Mouse (Mus musculus) small intestine, adult 2 months (tissue): ENCODE data around the gene Hes3. TPM values are rescaled to one million over a fixed set of nuclear protein-coding genes. Genes with fewer than 3 reads are reported as not detected.
A peak's percentile ranks its signal among the peaks of the same experiment; 100 is the strongest.

Experiments used
- H3K27ac ChIP-seq: fragments of 200-500 bp; 2 replicates; pipeline ENCODE4 v1.5.1; 2012; ENCODE audit warnings: low read depth, low read length, control low read depth, inconsistent platforms; ENCODE audit not compliant: insufficient read depth
- H3K27me3 ChIP-seq: fragments of 200-500 bp; 2 replicates; pipeline ENCODE4 v1.6.1; 2012; ENCODE audit warnings: mild to moderate bottlenecking, moderate library complexity, low read length, inconsistent platforms; ENCODE audit not compliant: control insufficient read depth, insufficient read depth
- H3K36me3 ChIP-seq: fragments of 200-500 bp; 2 replicates; pipeline ENCODE4 v1.6.1; 2012; ENCODE audit warnings: mild to moderate bottlenecking, low read length, control low read depth, inconsistent platforms; ENCODE audit not compliant: control insufficient read depth, insufficient read depth
- H3K4me1 ChIP-seq: fragments of 200-500 bp; 2 replicates; pipeline ENCODE4 v1.6.1; 2012; ENCODE audit warnings: low read length, inconsistent platforms, mixed read lengths; ENCODE audit not compliant: control insufficient read depth, insufficient read depth, insufficient read length
- H3K4me3 ChIP-seq: fragments of 200-500 bp; 2 replicates; pipeline ENCODE4 v1.5.1; 2012; ENCODE audit warnings: low read depth, mild to moderate bottlenecking, control low read depth, inconsistent platforms, low read length, moderate library complexity
- CTCF ChIP-seq: fragments of 200-500 bp; IDR thresholded peaks from 2 replicates; pipeline ENCODE4 v1.5.1; 2012; ENCODE audit warnings: low read depth, mild to moderate bottlenecking, control low read depth, inconsistent platforms, low read length, moderate library complexity, mixed read lengths; ENCODE audit not compliant: insufficient replicate concordance, insufficient read length; ENCODE audit errors: extremely low read depth
- POLR2A ChIP-seq: fragments of 200-500 bp; IDR thresholded peaks from 2 replicates; pipeline ENCODE4 v1.6.1; 2012; ENCODE audit warnings: low read depth, mild to moderate bottlenecking, control low read depth, inconsistent platforms, low read length, moderate library complexity
- WGBS: fragments of 180-500 bp; shearing (Covaris S2); methylation state at CpG from one replicate; pipeline ENCODE4 v1.1.7; 2018; 5-methylcytosine and 5-hydroxymethylcytosine counted together
- polyA plus RNA-seq: library from polyadenylated mRNA; depleted of rRNA; stranded (reverse); fragments of >200 nt; gene quantifications from 2 replicates; pipeline ENCODE4 v1.2.3, GENCODE M21; 2012

Hes3 gene
- polyA plus RNA-seq, 1 experiment: not detected

DNA sequence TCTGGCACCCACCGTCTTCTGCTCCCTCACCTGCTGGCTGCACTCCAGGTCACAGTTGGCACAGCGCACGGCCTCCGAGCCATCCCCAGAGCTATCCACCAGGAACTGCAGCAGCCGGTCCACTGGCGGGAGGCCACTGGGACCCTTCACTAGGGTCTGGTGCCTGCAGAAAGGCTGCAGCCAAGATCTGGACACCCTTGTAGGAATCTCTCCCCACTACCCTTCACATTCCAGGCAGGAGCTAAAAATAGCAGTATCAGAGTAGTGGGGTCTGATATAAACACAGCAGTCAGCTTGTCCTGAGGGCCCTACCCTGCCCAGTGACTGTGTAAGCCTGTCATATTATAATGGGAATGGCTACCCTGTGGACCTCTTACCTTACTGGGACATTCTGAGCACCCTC is 26.2 kb upstream of the Hes3 start:
- TF ChIP-seq POLR2A: no peak
- no peak for TF ChIP-seq CTCF
- peaks cover 8% of the 10 kb centered on the region for H3K4me1 ChIP-seq
- H3K27me3 ChIP-seq: peaks cover 40% of the 10 kb centered on the region
- H3K4me3 ChIP-seq: no peak overlapping the region
- 64% methylated on average over 6 of the region's 6 CpGs for WGBS
- no peak overlapping the region for H3K27ac ChIP-seq
- no peaks in the 10 kb centered on the region for H3K36me3 ChIP-seq

DNA sequence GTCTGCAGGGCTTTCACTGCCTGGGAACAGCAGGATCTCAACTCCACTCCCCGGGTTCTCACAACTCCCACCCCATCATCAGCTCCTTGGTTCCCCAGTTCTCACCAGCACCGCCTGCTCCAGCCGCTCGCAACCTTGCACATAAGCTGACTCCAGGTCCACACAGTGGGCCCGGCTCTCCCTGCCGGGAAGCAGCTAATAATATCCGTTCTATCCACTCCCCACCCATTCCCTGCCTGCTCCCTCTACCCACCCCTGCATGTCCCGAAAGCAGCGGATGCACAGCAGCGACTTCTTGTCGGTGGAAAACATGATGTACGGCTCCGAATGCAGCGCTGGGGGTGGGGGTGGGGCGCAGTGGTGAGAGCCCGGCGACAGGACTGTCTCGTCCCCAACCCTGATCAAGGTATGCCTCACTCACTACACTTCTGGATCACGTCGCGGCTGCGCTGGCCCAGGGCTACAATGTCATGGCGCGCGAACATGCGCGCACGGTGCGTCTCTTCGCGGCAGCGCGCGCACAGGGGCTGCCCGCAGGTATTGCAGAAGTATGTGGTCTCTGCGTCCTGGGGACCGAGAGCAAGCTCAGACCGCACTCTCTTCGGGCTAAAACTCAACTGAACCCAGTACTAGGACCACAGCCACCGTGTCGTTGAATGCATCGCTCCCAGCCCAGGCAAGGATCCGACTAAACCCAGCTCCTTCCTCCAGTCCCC is 24.2 kb upstream of the Hes3 start:
- no peak overlapping the region for H3K4me3 ChIP-seq
- no peak overlapping the region for H3K27ac ChIP-seq
- H3K4me1 ChIP-seq: peaks cover 14% of the 10 kb centered on the region
- TF ChIP-seq POLR2A (no peak), CTCF (no peak)
- H3K36me3 ChIP-seq: no peaks in the 10 kb centered on the region
- 3% methylated on average over 43 of the region's 43 CpGs for WGBS
- H3K27me3 ChIP-seq: peaks cover 44% of the 10 kb centered on the region

DNA sequence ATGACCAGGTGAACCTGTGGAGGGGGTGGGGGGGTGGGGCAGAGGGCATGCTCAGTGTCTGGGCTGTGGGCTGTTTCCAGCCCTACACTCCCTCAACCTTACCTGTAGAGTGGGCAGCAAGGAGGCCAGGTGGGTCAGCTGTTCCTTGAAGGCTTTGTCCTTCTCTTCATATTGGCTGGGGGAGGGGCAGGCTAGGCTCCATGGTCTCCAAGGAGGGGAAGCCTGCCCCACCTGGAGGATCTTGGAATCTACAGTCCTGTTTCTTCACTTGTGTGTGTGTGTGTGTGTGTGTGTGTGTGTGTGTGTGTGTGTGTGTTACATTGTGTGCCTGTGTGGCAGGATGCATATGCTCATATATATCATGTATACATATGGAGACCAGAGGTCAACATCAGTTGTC is 22.5 kb upstream of the Hes3 start:
- H3K4me3 ChIP-seq: no peak overlapping the region
- H3K27me3 ChIP-seq: peaks cover 44% of the 10 kb centered on the region
- TF ChIP-seq POLR2A: no peak
- no peak for TF ChIP-seq CTCF
- H3K4me1 ChIP-seq: peaks cover 14% of the 10 kb centered on the region
- H3K36me3 ChIP-seq: no peaks in the 10 kb centered on the region
- H3K27ac ChIP-seq: no peak overlapping the region

DNA sequence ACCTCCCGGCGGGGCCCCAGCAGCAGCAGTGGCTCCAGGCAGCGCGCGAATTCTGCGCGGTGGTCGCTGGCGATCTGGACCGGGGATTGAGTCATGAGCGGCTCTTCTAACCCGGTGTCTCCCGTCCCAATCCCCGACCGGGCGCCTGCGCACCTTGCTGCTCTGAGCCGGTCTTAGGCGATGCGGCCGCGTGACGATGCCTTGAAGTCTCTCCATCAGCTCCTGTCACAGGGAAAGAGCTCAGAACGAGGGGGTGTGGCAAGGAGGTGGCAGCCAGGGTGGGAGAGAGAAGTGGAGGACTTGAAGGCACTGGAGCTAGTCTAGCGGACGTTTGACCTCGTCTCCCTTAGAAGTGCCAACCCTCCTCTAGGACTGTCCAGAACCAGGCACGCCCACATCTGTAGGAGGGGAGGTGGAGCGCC is 21.8 kb upstream of the Hes3 start:
- peaks cover 44% of the 10 kb centered on the region for H3K27me3 ChIP-seq
- under 1% methylated on average over 29 of the region's 29 CpGs for WGBS
- TF ChIP-seq CTCF (no peak), POLR2A (no peak)

DNA sequence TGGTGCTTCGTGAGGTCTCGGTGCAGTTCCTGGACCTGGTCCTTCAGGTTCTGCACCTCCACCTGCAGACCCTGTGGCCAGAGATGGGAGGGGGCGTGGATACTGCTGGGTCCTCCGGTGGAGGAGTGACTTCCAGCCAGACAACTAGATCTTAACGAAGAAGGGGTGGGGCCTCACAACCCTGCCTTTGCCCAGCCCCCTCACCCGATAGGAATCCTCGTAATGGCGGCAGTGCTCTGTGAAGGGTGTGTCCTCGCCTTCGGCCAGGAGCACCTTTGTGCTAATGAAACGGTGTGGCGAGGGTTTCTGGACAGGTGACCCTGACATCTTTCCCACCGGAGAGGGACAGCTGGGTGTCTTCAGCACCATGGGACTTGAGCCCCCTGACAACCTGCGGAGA is 20.7 kb upstream of the Hes3 start:
- peaks cover 12% of the 10 kb centered on the region for H3K4me1 ChIP-seq
- no peak overlapping the region for H3K27ac ChIP-seq
- no peak for TF ChIP-seq POLR2A
- TF ChIP-seq CTCF: no peak
- WGBS: 6% methylated on average over 14 of the region's 14 CpGs
- H3K36me3 ChIP-seq: peaks cover 3% of the 10 kb centered on the region; the same call in 1 of the 2 replicates
- peak overlapping the region; percentile 21 for H3K4me3 ChIP-seq
- peaks cover 43% of the 10 kb centered on the region for H3K27me3 ChIP-seq

More for the DNA sequence above, 21.8 kb upstream of the Hes3 start:
- Histone ChIP-seq H3K4me3 (peak overlapping the region; percentile 40), H3K36me3 (peaks cover 3% of the 10 kb centered on the region; the same call in 1 of the 2 replicates), H3K27ac (no peak overlapping the region), H3K4me1 (peaks cover 12% of the 10 kb centered on the region)

DNA sequence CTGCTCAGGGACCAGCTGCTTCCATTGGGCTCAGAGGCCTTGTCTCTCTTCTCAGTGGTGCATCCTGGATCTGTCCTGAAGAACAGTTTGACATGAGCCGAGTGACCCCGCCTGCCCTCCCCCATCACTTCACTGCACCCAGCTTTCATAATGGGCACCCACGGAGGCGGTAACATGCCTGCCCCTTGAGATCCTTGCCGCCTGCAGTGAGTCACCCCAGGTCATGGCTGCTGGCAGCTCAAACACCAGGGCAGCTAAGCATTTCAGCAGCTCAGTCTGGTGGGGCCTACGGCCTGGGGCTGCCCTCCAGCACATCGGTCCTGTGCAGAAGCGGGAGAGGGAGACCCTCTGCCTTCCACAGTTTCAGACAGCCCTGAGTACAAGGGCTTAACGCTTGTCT is 16.1 kb upstream of the Hes3 start:
- H3K27ac ChIP-seq: no peak overlapping the region
- 81% methylated on average over 9 of the region's 9 CpGs for WGBS
- peaks cover 6% of the 10 kb centered on the region; the same call in 1 of the 2 replicates for H3K4me1 ChIP-seq
- no peak overlapping the region for H3K4me3 ChIP-seq
- H3K27me3 ChIP-seq: peaks cover 3% of the 10 kb centered on the region
- peaks cover 22% of the 10 kb centered on the region for H3K36me3 ChIP-seq
- TF ChIP-seq POLR2A (no peak), CTCF (no peak)

DNA sequence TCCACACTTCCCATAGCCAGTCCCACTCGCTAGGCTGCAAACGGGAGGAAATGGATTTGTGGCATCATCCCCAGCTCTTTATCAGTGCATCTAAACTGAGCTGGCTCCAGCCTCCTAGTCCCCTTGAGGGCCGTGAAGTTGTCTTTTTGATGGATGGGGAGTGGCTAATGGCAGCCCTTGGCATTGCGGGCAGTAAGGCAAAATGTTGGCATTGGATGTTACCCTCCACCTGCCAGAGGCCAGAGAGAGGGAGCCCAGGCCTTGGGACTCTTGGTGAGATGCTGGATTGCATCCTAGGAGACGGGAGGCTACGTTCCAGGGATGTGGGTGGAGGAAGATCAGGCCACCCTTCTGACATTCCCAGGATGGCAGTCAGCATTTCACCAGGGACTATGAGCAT is 14.5 kb upstream of the Hes3 start:
- WGBS: 82% methylated on average over 6 of the region's 6 CpGs

DNA sequence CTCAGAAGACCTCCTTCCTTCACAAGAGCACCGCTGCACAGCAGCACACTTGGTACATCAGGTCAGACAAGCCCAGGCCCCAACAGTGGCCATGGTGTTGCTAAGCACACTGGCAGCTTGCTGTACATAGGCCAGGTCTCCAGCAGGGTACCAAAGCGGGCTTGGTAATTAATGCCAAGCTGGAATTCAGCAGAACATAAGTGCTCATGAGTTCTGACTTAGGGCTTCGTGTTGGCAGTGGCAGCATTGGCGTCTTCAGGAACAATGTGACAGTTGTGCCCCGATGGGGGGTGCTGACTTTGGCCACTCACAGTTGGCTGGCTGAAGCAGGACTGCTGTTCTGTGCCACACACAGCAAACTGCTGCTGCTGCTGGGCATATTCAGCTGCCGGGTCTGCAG is 13.2 kb upstream of the Hes3 start:
- TF ChIP-seq CTCF (no peak), POLR2A (no peak)
- H3K27ac ChIP-seq: no peak overlapping the region
- H3K4me3 ChIP-seq: no peak overlapping the region
- WGBS: 94% methylated on average over 6 of the region's 6 CpGs
- H3K27me3 ChIP-seq: no peaks in the 10 kb centered on the region
- H3K36me3 ChIP-seq: peaks cover 34% of the 10 kb centered on the region
- no peaks in the 10 kb centered on the region for H3K4me1 ChIP-seq

More for the DNA sequence above, 14.5 kb upstream of the Hes3 start:
- Histone ChIP-seq H3K27ac (no peak overlapping the region), H3K4me1 (no peaks in the 10 kb centered on the region), H3K36me3 (peaks cover 27% of the 10 kb centered on the region), H3K27me3 (no peaks in the 10 kb centered on the region), H3K4me3 (no peak overlapping the region)
- TF ChIP-seq CTCF: no peak
- no peak for TF ChIP-seq POLR2A
